Mouse (Mus musculus) heart, postnatal 0 days (tissue): ENCODE measurements around the gene Iqce. TPM values are rescaled to one million over a fixed set of nuclear protein-coding genes. Genes with fewer than 3 reads are reported as not detected.

ENCODE experiments used
- ATAC-seq: fragments of 200-750 bp; cut with Nextera tagmentation; 2 replicates; pipeline ENCODE4 v1.8.0; 2017; ENCODE audit warnings: low read depth, moderate number of reproducible peaks, moderate library complexity; ENCODE audit not compliant: insufficient read depth
- DNase-seq: peaks from one replicate; pipeline ENCODE4 v3.0.0-alpha.2; 2016; ENCODE audit warnings: low spot score
- H3K27ac ChIP-seq: fragments of 300-500 bp; sonication (generic); 2 replicates; pipeline ENCODE4 v1.5.1; 2014; ENCODE audit warnings: low read depth, mild to moderate bottlenecking
- H3K27me3 ChIP-seq: fragments of 300-500 bp; sonication (generic); 2 replicates; pipeline ENCODE4 v1.6.1; 2014; ENCODE audit warnings: low read length, mixed read lengths; ENCODE audit not compliant: control insufficient read depth, insufficient read depth
- H3K36me3 ChIP-seq: fragments of 300-500 bp; sonication (generic); replicated peaks from 2 replicates; pipeline ENCODE4 v1.6.1; 2014; ENCODE audit warnings: low read length, mixed read lengths; ENCODE audit not compliant: control insufficient read depth, insufficient read depth
- H3K4me1 ChIP-seq: fragments of 300-500 bp; sonication (generic); 2 replicates; pipeline ENCODE4 v1.6.1; 2014; ENCODE audit warnings: antibody characterized with exemption; ENCODE audit not compliant: control insufficient read depth, insufficient read depth
- H3K4me2 ChIP-seq: fragments of 300-500 bp; sonication (generic); 2 replicates; pipeline ENCODE4 v1.6.1; 2014; ENCODE audit warnings: low read depth, mild to moderate bottlenecking, low read length, moderate library complexity
- H3K4me3 ChIP-seq: fragments of 300-500 bp; sonication (generic); 2 replicates; pipeline ENCODE4 v1.5.1; 2014; ENCODE audit warnings: low read depth, low read length
- H3K9ac ChIP-seq: fragments of 300-500 bp; sonication (generic); replicated peaks from 2 replicates; pipeline ENCODE4 v1.6.1; 2014; ENCODE audit warnings: low read depth, low read length, mixed read lengths
- H3K9me3 ChIP-seq: fragments of 300-500 bp; sonication (generic); replicated peaks from 2 replicates; pipeline ENCODE4 v1.6.1; 2016; ENCODE audit warnings: low read length; ENCODE audit not compliant: control insufficient read depth
- CTCF ChIP-seq: IDR thresholded peaks from 2 replicates; pipeline ENCODE4 v1.5.1; 2016; ENCODE audit warnings: antibody characterized with exemption, control low read depth, low read depth
- EP300 ChIP-seq: IDR thresholded peaks from 2 replicates; pipeline ENCODE4 v1.6.1; 2016; ENCODE audit warnings: antibody characterized with exemption, low read depth
- WGBS: fragments of 180-500 bp; shearing (Covaris S2); extraction: QIAGEN DNeasy Blood & Tissue Kit; methylation state at CpG from one replicate; pipeline ENCODE4 v1.1.7; 2014; 5-methylcytosine and 5-hydroxymethylcytosine counted together
- polyA plus RNA-seq: library from polyadenylated mRNA; unstranded; fragments of >200 nt; fragmentation: Nextera tagmentation; extraction: Ambion mirVana; gene quantifications from 2 replicates; pipeline ENCODE4 v1.2.1, GENCODE M21; 2015
- total RNA-seq: library from RNA; depleted of rRNA; stranded (reverse); fragments of >200 nt; gene quantifications from 2 replicates; pipeline ENCODE4 v1.2.3, GENCODE M21; 2014; ENCODE audit warnings: low replicate concordance

The Iqce gene
- total and polyA plus RNA-seq, 2 experiments from 2014 or later: 3.8 to 5.1 TPM

- Histone ChIP-seq H3K4me2 (no peak overlapping the region), H3K4me1 (no peaks in the 10 kb centered on the region), H3K27ac (no peak overlapping the region), H3K9ac (no peak overlapping the region), H3K27me3 (peaks cover 4% of the 10 kb centered on the region; the same call in 1 of the 2 replicates), H3K4me3 (no peak overlapping the region), H3K9me3 (no peaks in the 10 kb centered on the region), H3K36me3 (no peaks in the 10 kb centered on the region)
- TF ChIP-seq EP300: no peak
- peak; percentile 30 for TF ChIP-seq CTCF
- ATAC-seq (no peak), DNase-seq (no peak)
These were observed 39.7 kb upstream of the Iqce start for GRCm38 (mm10) chr5:140741877-140742276.

GRCm38 (mm10) chr5:140741040-140741439 is 38.9 kb upstream of the Iqce start:
- no peak overlapping the region for H3K9ac ChIP-seq
- 60% methylated on average over 11 of the region's 11 CpGs for WGBS
- no peaks in the 10 kb centered on the region for H3K9me3 ChIP-seq
- no peak for DNase-seq
- H3K27ac ChIP-seq: no peak overlapping the region
- no peaks in the 10 kb centered on the region for H3K36me3 ChIP-seq
- ATAC-seq: no peak
- no peaks in the 10 kb centered on the region for H3K4me1 ChIP-seq
- H3K4me3 ChIP-seq: no peak overlapping the region
- TF ChIP-seq EP300 (no peak), CTCF (no peak)
- H3K27me3 ChIP-seq: peaks cover 11% of the 10 kb centered on the region; the same call in 1 of the 2 replicates
- no peak overlapping the region for H3K4me2 ChIP-seq

GRCm38 (mm10) chr5:140739813-140740212 is 37.6 kb upstream of the Iqce start:
- Histone ChIP-seq H3K4me1 (peaks cover 6% of the 10 kb centered on the region), H3K27me3 (peaks cover 23% of the 10 kb centered on the region), H3K36me3 (no peaks in the 10 kb centered on the region), H3K9ac (no peak overlapping the region), H3K27ac (no peak overlapping the region), H3K9me3 (no peaks in the 10 kb centered on the region), H3K4me2 (no peak overlapping the region), H3K4me3 (no peak overlapping the region)
- no peak for TF ChIP-seq EP300
- ATAC-seq: no peak
- WGBS: 70% methylated on average over 12 of the region's 12 CpGs
- no peak for DNase-seq

GRCm38 (mm10) chr5:140736166-140736565 is 34.0 kb upstream of the Iqce start:
- Histone ChIP-seq H3K4me2 (no peak overlapping the region; the same call in 1 of the 2 replicates), H3K36me3 (no peaks in the 10 kb centered on the region), H3K9me3 (no peaks in the 10 kb centered on the region), H3K4me1 (peaks cover 6% of the 10 kb centered on the region), H3K9ac (no peak overlapping the region), H3K27ac (no peak overlapping the region), H3K4me3 (no peak overlapping the region), H3K27me3 (peaks cover 26% of the 10 kb centered on the region)
- 16% methylated on average over 12 of the region's 13 CpGs for WGBS
- no peak for DNase-seq
- no peak for ATAC-seq
- TF ChIP-seq CTCF: no peak
- no peak for TF ChIP-seq EP300

GRCm38 (mm10) chr5:140735297-140735696 is 33.1 kb upstream of the Iqce start:
- Histone ChIP-seq H3K36me3 (no peaks in the 10 kb centered on the region), H3K4me3 (peak overlapping the region; percentile 33), H3K27me3 (peaks cover 26% of the 10 kb centered on the region), H3K4me1 (peaks cover 6% of the 10 kb centered on the region), H3K27ac (no peak overlapping the region), H3K9me3 (no peaks in the 10 kb centered on the region), H3K4me2 (peak overlapping the region; percentile 56), H3K9ac (no peak overlapping the region; the same call in 1 of the 2 replicates)
- 0% methylated on average over 22 of the region's 22 CpGs for WGBS
- TF ChIP-seq EP300 (no peak), CTCF (no peak)
- DNase-seq (peak; percentile 33), ATAC-seq (no peak; the same call in 1 of the 2 replicates)

- Histone ChIP-seq H3K36me3 (no peaks in the 10 kb centered on the region), H3K27ac (no peak overlapping the region), H3K9me3 (no peaks in the 10 kb centered on the region), H3K27me3 (peaks cover 26% of the 10 kb centered on the region), H3K4me3 (no peak overlapping the region), H3K4me2 (no peak overlapping the region), H3K9ac (no peak overlapping the region), H3K4me1 (peaks cover 6% of the 10 kb centered on the region)
- WGBS: 49% methylated on average over 3 of the region's 3 CpGs
- ATAC-seq: no peak
- TF ChIP-seq CTCF (no peak), EP300 (no peak)
- no peak for DNase-seq
These were observed 31.2 kb upstream of the Iqce start for GRCm38 (mm10) chr5:140733336-140733735.
